Mouse (Mus musculus) kidney, adult 2 months (tissue): ENCODE measurements around the gene Zap70. TPM values are rescaled to one million over a fixed set of nuclear protein-coding genes. Genes with fewer than 3 reads are reported as not detected.
A peak's percentile ranks its signal among the peaks of the same experiment; 100 is the strongest.
"Not testable (repeated sequence)": the region's sequence is repeated elsewhere in the genome, so short reads cannot be mapped to it uniquely, and the experiment has no call there.

Experiments
- DNase-seq: peaks from one replicate; pipeline ENCODE4 v3.0.0; 2021
- H3K27ac ChIP-seq: fragments of 200-500 bp; 2 replicates; pipeline ENCODE4 v1.5.1; 2012; ENCODE audit warnings: low read depth, low read length, control low read depth, inconsistent platforms; ENCODE audit not compliant: insufficient read depth
- H3K27me3 ChIP-seq: fragments of 200-500 bp; replicated peaks from 2 replicates; pipeline ENCODE4 v1.6.1; 2012; ENCODE audit warnings: mild to moderate bottlenecking, moderate library complexity, low read length, inconsistent platforms; ENCODE audit not compliant: control insufficient read depth, insufficient read depth
- H3K36me3 ChIP-seq: fragments of 200-500 bp; 2 replicates; pipeline ENCODE4 v1.6.1; 2012; ENCODE audit warnings: mild to moderate bottlenecking, moderate library complexity, low read length, inconsistent platforms; ENCODE audit not compliant: control insufficient read depth, insufficient read depth
- H3K4me1 ChIP-seq: fragments of 200-500 bp; 2 replicates; pipeline ENCODE4 v1.6.1; 2011; ENCODE audit warnings: low read length; ENCODE audit not compliant: control insufficient read depth, insufficient read depth
- H3K4me3 ChIP-seq: fragments of 200-500 bp; 2 replicates; pipeline ENCODE4 v1.5.1; 2011; ENCODE audit warnings: mild to moderate bottlenecking, low read depth, low read length, control low read depth; ENCODE audit not compliant: insufficient read depth
- CTCF ChIP-seq: fragments of 200-500 bp; conservative IDR thresholded peaks from 2 replicates; pipeline ENCODE4 v1.5.1; 2011; ENCODE audit warnings: low read depth, mild to moderate bottlenecking, control low read depth, low read length, moderate library complexity, mixed read lengths; ENCODE audit not compliant: insufficient read depth, insufficient read length
- POLR2A ChIP-seq: fragments of 200-500 bp; IDR thresholded peaks from one replicate; pipeline ENCODE4 v1.6.1; 2011; ENCODE audit warnings: low read depth, low read length, control low read depth
- whole genome bisulfite sequencing: fragments of 180-500 bp; shearing (Covaris S2); methylation state at CpG from one replicate; pipeline ENCODE4 v1.1.7; 2018; 5-methylcytosine and 5-hydroxymethylcytosine counted together
- polyA plus RNA-seq: library from polyadenylated mRNA; depleted of rRNA; stranded (reverse); fragments of >200 nt; gene quantifications from 2 replicates; pipeline ENCODE4 v1.2.3, GENCODE M21; 2012

Zap70 gene
- polyA plus RNA-seq, 1 experiment: 3.2 TPM

DNA sequence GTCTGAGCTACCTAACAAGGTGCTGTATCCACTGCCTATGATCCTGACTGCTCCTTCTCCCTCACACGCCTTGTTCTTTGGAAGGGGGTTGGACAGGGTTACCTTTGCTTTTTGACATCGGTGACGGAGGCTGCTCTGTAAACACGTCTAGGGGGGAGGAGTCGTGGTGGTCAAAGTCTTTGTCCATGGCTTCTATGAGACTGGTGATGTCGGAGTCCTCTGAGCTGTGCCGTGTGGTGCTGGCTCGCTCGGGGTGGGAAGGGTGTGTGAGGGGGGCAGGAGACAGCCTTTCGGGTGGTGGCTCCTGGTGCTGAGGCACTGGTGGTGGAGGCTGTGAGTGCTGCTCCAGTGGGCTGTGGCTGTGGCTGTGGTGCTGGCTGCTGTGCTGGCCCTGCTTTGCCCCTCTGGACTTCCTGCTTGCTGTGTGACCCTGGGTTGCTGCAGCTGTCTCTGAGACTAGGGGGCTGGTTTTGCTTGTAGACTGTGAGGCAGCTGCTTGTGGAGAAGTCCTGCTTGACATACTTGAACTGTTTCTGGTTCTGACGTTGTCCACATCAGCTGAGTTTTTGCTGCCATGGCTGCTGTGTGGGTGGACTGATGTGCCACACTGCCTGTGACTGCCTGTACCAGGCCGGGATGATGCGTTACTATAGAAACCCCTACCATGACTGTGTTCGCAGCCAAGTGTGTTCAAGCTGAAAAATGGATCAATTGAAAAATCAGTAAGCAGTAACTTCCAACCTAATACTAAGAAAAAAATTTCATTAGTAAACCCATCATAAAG is 46.4 kb downstream of the Zap70 start:
- H3K4me1 ChIP-seq: no peaks in the 10 kb centered on the region
- DNase-seq: no peak
- no peaks in the 10 kb centered on the region for H3K27me3 ChIP-seq
- 89% methylated on average over 14 of the region's 14 CpGs for WGBS
- H3K36me3 ChIP-seq: peaks cover 5% of the 10 kb centered on the region
- H3K27ac ChIP-seq: no peak overlapping the region
- H3K4me3 ChIP-seq: no peak overlapping the region
- TF ChIP-seq POLR2A: no peak
- no peak for TF ChIP-seq CTCF

DNA sequence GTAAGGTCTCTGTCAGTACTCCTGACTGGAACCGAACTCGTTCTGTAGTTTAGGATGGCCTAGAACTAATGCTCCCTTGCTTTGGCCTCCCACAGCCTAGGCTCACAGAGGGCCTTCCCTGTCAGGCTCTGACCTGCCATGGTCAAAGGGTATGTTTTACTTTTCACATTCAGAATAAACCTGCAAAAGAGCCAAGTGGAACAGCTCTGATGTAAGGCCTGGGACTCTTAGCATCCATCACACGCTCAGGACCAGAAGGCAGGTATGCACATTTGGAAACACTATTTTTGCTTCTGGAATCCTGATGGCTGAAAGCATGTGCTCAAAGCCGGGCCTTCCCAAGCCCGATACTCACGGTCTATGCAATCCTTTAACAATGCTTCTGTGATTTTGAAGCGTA is 50.2 kb downstream of the Zap70 start:
- WGBS: 89% methylated on average over 7 of the region's 7 CpGs
- Histone ChIP-seq H3K27me3 (no peaks in the 10 kb centered on the region), H3K27ac (no peak overlapping the region), H3K4me1 (no peaks in the 10 kb centered on the region), H3K4me3 (no peak overlapping the region), H3K36me3 (peaks cover 4% of the 10 kb centered on the region)
- no peak for DNase-seq
- no peak for TF ChIP-seq POLR2A
- TF ChIP-seq CTCF: no peak

DNA sequence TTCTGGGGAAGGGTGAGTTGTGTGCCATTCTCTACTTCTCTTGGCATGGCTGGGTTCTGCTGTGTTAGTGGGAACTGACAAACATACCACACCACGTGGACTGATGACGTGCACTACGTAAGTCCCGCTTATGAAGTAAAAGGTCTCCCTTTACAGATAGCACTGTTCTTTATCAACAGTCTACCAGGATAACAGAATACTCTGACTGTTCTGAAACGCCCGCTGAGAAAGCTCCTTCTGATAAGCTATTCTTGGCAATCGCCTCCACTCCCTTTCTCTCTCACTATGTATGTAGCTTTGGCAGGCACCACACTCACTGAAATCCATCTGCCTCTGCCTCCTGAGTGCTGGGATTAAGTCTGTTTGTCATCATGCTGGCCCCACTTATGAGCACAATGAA is 51.8 kb downstream of the Zap70 start:
- Histone ChIP-seq H3K4me3 (no peak overlapping the region), H3K4me1 (no peaks in the 10 kb centered on the region), H3K27me3 (no peaks in the 10 kb centered on the region), H3K36me3 (peaks cover 3% of the 10 kb centered on the region), H3K27ac (no peak overlapping the region)
- TF ChIP-seq POLR2A (no peak), CTCF (no peak)
- WGBS: 89% methylated on average over 7 of the region's 7 CpGs
- no peak for DNase-seq

- Histone ChIP-seq H3K36me3 (peaks cover 3% of the 10 kb centered on the region), H3K4me1 (no peaks in the 10 kb centered on the region), H3K27ac (no peak overlapping the region), H3K27me3 (no peaks in the 10 kb centered on the region), H3K4me3 (no peak overlapping the region)
- no peak for DNase-seq
- 77% methylated on average over 5 of the region's 5 CpGs for WGBS
- no peak for TF ChIP-seq CTCF
- no peak for TF ChIP-seq POLR2A
Measured at GRCm38 (mm10) chr1:36814271-36814903, 52.8 kb downstream of the Zap70 start.

- Histone ChIP-seq H3K27ac (no peak overlapping the region), H3K36me3 (peaks cover 3% of the 10 kb centered on the region), H3K4me1 (no peaks in the 10 kb centered on the region), H3K4me3 (no peak overlapping the region), H3K27me3 (no peaks in the 10 kb centered on the region)
- WGBS: 69% methylated on average over 6 of the region's 6 CpGs
- DNase-seq: peak; percentile 67
- TF ChIP-seq CTCF (no peak), POLR2A (no peak)
Measured at GRCm38 (mm10) chr1:36815166-36815565, 53.6 kb downstream of the Zap70 start.

GRCm38 (mm10) chr1:36821918-36822317 is 60.3 kb downstream of the Zap70 start:
- peak; percentile 14 for DNase-seq
- not testable (repeated sequence) for H3K27me3 ChIP-seq, H3K36me3 ChIP-seq, H3K4me3 ChIP-seq, H3K4me1 ChIP-seq, H3K27ac ChIP-seq
- WGBS: 89% methylated on average over 4 of the region's 4 CpGs

GRCm38 (mm10) chr1:36824356-36824755 is 62.8 kb downstream of the Zap70 start:
- no peak for TF ChIP-seq POLR2A
- TF ChIP-seq CTCF: no peak
- no peak overlapping the region for H3K4me3 ChIP-seq
- DNase-seq: no peak
- no peak overlapping the region for H3K27ac ChIP-seq
- no peaks in the 10 kb centered on the region for H3K27me3 ChIP-seq
- H3K4me1 ChIP-seq: no peaks in the 10 kb centered on the region; the same call in 1 of the 2 replicates
- H3K36me3 ChIP-seq: peaks cover 4% of the 10 kb centered on the region
- WGBS: 84% methylated on average over 5 of the region's 5 CpGs
